Mouse (Mus musculus): ENCODE measurements around the gene Csf3. TPM values are rescaled to one million over a fixed set of nuclear protein-coding genes. Genes with fewer than 3 reads are reported as not detected.
A peak's percentile ranks its signal among the peaks of the same experiment; 100 is the strongest.

The Csf3 gene
- polyA plus RNA-seq, 1 experiment from 2014 or later = not detected

DNA sequence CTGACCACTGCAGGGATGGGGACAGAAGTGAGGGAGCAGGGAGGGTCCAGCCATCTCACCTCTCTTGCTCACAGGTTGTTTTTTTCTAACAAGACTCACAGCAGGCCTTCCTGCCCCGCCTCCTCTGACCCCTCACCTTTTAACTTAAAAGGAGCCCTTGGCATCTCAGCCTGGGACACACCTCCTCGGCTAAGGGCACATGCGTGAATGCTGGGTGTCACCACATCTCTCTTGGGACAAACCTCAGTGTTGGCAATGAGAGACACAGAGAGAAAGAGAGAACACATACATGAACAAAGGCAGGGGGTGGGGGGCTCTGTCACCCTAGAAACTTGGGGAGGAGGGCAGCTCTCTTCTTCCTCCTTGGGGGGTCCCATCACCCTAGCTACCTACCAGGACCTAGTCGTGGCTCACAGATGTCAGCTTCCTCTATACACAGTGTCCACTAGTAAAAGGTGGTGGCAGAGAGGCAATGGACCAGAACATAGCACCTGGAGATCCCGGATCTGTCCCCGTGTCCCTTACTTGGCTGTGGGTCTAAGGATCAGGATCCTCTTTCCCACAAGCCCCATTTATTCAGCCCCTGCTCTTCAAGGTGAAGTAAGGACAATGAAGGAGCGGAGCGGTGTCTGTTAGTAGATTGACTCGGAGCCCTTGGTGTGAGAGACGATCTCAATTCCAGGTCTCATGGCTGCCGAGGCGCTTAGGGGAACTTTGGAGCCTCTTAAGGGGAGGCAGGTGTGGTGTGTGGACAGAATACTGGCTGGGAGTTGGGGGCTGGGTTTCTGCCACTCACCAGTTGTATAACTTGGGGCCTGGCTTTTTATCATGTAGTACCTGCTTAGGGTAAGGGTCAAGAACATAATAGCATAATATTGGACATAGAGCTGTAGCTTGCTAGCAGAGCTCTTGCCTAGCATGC lies 45.1 kb downstream of the Csf3 start:
- H3K9me3 ChIP-seq = no peaks in the 10 kb centered on the region
- peak overlapping the region; percentile 86 for H3K4me2 ChIP-seq (replicated peaks)
- no peak for ATAC-seq
- H3K36me3 ChIP-seq = no peaks in the 10 kb centered on the region
- H3K4me1 ChIP-seq (replicated peaks) = peaks cover 81% of the 10 kb centered on the region
- H3K27me3 ChIP-seq (replicated peaks) = no peaks in the 10 kb centered on the region
- peak overlapping the region; percentile 18 for H3K9ac ChIP-seq
- H3K4me3 ChIP-seq (replicated peaks) = 0 out of 2 replicates have a peak overlapping the region, but pooled peaks have one; percentile 7
- 37% methylated on average over 12 of the region's 12 CpGs for WGBS
- peak overlapping the region; percentile 93 for H3K27ac ChIP-seq

- Histone ChIP-seq H3K27me3 (replicated peaks) (no peaks in the 10 kb centered on the region), H3K4me1 (replicated peaks) (peaks cover 89% of the 10 kb centered on the region), H3K4me3 (replicated peaks) (peak overlapping the region; percentile 20), H3K9me3 (no peaks in the 10 kb centered on the region), H3K36me3 (no peaks in the 10 kb centered on the region), H3K4me2 (replicated peaks) (peak overlapping the region; percentile 86), H3K9ac (peak overlapping the region; percentile 15; the same call in 1 of the 2 replicates), H3K27ac (peak overlapping the region; percentile 93)
- peak; percentile 38 for ATAC-seq
- 1% methylated on average over 19 of the region's 19 CpGs for WGBS
Measured at GRCm38 (mm10) chr11:98746855-98747693, 46.0 kb downstream of the Csf3 start.

GRCm38 (mm10) chr11:98747804-98748505 lies 46.9 kb downstream of the Csf3 start:
- whole genome bisulfite sequencing = 23% methylated on average over 6 of the region's 6 CpGs
- peak overlapping the region; percentile 93 for H3K27ac ChIP-seq
- peak overlapping the region; percentile 20 for H3K9ac ChIP-seq
- no peaks in the 10 kb centered on the region for H3K9me3 ChIP-seq
- no peaks in the 10 kb centered on the region for H3K27me3 ChIP-seq (replicated peaks)
- no peak for ATAC-seq
- no peaks in the 10 kb centered on the region for H3K36me3 ChIP-seq
- peaks cover 95% of the 10 kb centered on the region for H3K4me1 ChIP-seq (replicated peaks)
- H3K4me2 ChIP-seq (replicated peaks) = peak overlapping the region; percentile 62
- H3K4me3 ChIP-seq (replicated peaks) = 0 out of 2 replicates have a peak overlapping the region, but pooled peaks have one; percentile 10

- peak overlapping the region; percentile 27 for H3K9ac ChIP-seq
- no peak overlapping the region; the same call in 1 of the 2 replicates for H3K4me3 ChIP-seq (replicated peaks)
- no peak for ATAC-seq
- H3K4me2 ChIP-seq (replicated peaks) = peak overlapping the region; percentile 62
- H3K27ac ChIP-seq = peak overlapping the region; percentile 93
- no peaks in the 10 kb centered on the region for H3K27me3 ChIP-seq (replicated peaks)
- 16% methylated on average over 15 of the region's 15 CpGs for WGBS
- 0 out of 2 replicates have a peak, but pooled peaks cover 7% of the 10 kb centered on the region for H3K36me3 ChIP-seq
- peaks cover 96% of the 10 kb centered on the region for H3K4me1 ChIP-seq (replicated peaks)
- H3K9me3 ChIP-seq = no peaks in the 10 kb centered on the region
Measured at GRCm38 (mm10) chr11:98748506-98749416, 47.7 kb downstream of the Csf3 start.

GRCm38 (mm10) chr11:98749716-98750115 lies 48.7 kb downstream of the Csf3 start:
- H3K4me2 ChIP-seq (replicated peaks) = peak overlapping the region; percentile 62
- H3K4me3 ChIP-seq (replicated peaks) = peak overlapping the region; percentile 19; the same call in 1 of the 2 replicates
- H3K27me3 ChIP-seq (replicated peaks) = no peaks in the 10 kb centered on the region
- H3K9me3 ChIP-seq = no peaks in the 10 kb centered on the region
- peaks cover 96% of the 10 kb centered on the region for H3K4me1 ChIP-seq (replicated peaks)
- peak overlapping the region; percentile 93 for H3K27ac ChIP-seq
- H3K36me3 ChIP-seq = 0 out of 2 replicates have a peak, but pooled peaks cover 7% of the 10 kb centered on the region
- ATAC-seq = peak; percentile 18
- H3K9ac ChIP-seq = 0 out of 2 replicates have a peak overlapping the region, but pooled peaks have one; percentile 27
- 23% methylated on average over 5 of the region's 5 CpGs for WGBS

DNA sequence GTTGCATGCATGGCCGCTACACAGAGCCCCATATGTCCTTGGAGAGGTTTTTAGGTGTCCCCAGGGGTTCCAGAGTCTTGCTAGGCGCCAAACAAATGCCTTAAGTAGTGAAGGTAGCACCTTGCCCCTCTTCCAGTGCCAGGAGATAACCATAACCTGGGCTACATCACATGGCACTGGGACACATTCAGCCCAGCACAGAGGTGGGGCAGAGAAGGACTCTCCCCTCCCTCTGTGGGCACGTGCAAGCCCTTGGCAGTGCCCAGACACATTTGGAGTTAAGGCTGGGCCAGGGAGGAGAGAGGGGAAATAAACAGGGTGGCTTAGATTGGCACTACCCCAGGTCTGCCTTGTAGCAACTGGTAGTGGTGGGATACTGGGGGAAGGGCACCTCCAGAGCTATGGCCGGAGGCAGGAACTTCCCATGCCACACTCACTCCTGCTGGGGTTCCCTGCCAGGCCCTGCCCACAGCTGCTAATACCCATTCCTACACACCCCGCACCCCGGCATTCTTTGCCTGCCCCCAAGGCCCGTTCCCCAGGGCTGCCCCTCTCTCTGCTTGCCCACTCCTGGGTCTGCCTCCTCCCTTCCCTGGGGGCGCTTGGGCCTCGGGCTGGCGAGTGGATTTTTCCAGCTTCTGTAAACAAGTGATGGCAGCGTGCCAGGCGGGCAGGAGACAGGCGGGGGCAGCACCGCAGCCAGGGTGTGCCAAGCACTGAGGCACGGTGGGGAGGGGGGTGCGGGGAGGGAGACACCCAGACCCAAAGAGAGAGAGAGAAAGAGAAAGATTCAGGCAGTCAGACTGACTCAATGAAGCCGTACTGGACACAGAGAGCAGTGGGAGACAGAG lies 49.5 kb downstream of the Csf3 start:
- WGBS = 21% methylated on average over 17 of the region's 17 CpGs
- Histone ChIP-seq H3K4me2 (replicated peaks) (peak overlapping the region; percentile 62), H3K27ac (peak overlapping the region; percentile 93), H3K9ac (peak overlapping the region; percentile 42), H3K36me3 (0 out of 2 replicates have a peak, but pooled peaks cover 7% of the 10 kb centered on the region), H3K9me3 (no peaks in the 10 kb centered on the region), H3K4me1 (replicated peaks) (peaks cover 92% of the 10 kb centered on the region), H3K4me3 (replicated peaks) (peak overlapping the region; percentile 19), H3K27me3 (replicated peaks) (no peaks in the 10 kb centered on the region)
- peak; percentile 5 for ATAC-seq

DNA sequence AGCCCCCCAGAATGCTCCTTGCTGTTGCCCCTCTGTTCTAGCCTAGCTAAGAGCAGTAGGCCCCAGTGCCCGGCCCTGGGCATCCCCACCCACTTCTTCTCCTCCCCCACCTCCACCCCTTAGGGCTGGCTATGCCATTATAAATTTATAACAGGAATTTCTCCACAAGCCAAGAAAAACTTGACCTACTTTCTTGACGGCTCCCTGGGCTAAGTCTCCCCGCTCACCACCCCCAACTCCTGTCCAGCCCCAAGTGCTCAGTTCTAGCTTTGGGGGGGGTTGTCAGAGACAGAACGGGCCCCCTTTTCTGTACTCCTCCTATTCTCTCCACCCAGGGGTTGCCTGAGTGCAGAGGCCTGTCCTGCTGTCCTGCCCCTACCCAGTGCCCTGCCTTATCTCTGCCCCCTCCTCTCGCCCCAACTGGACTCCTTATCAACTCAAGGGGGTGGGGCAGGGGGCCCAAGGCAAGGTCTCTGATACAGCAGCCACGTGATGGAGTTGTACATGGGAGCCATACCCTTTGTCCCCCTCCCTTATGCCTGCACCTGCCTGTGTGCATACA lies 50.2 kb downstream of the Csf3 start:
- 22% methylated on average over 6 of the region's 6 CpGs for WGBS
- H3K27ac ChIP-seq = peak overlapping the region; percentile 93
- H3K9me3 ChIP-seq = no peaks in the 10 kb centered on the region
- peaks cover 91% of the 10 kb centered on the region for H3K4me1 ChIP-seq (replicated peaks)
- H3K9ac ChIP-seq = peak overlapping the region; percentile 42
- ATAC-seq = peak; percentile 84
- no peaks in the 10 kb centered on the region for H3K27me3 ChIP-seq (replicated peaks)
- peak overlapping the region; percentile 62 for H3K4me2 ChIP-seq (replicated peaks)
- 0 out of 2 replicates have a peak, but pooled peaks cover 13% of the 10 kb centered on the region for H3K36me3 ChIP-seq
- peak overlapping the region; percentile 19 for H3K4me3 ChIP-seq (replicated peaks)

DNA sequence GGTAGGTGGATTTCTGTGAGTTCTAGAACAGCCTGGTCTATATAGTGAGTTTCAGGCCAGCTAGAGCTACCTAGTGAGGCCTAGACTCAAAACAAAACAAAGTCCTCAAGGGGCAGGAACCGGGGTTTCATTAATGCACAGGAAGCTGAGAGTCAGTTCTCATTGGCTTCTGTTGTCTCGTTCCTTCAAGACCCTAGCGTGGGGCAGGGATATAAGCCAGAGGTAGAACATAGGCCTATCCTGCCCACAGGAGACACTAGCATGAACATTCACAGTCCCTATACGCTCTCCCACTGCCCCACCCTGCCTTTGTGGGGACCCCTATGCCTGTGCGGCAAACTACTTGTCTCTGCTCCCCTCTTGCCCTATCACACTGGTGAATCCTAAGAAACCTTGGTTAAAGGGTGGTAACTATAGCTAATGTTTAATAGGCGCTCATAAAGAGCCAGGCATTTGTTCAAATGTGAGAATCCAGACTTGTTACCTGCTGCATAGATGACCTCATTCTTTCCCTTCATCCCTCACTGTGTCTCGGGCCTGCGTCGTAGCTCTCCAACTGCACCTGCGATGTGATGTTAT lies 51.6 kb downstream of the Csf3 start:
- Histone ChIP-seq H3K4me2 (replicated peaks) (peak overlapping the region; percentile 62), H3K9ac (peak overlapping the region; percentile 18; the same call in 1 of the 2 replicates), H3K4me1 (replicated peaks) (peaks cover 81% of the 10 kb centered on the region), H3K9me3 (no peaks in the 10 kb centered on the region), H3K27me3 (replicated peaks) (no peaks in the 10 kb centered on the region), H3K36me3 (peaks cover 26% of the 10 kb centered on the region; the same call in 1 of the 2 replicates), H3K27ac (peak overlapping the region; percentile 93), H3K4me3 (replicated peaks) (0 out of 2 replicates have a peak overlapping the region, but pooled peaks have one; percentile 2)
- no peak for ATAC-seq
- 55% methylated on average over 10 of the region's 10 CpGs for WGBS

Measured in intestine, embryonic 15.5 days (tissue).